Mouse (Mus musculus): Measurements from ENCODE around the gene Cdh13.

The Cdh13 gene

GRCm38 (mm10) chr8:118569366-118569765, 285.8 kb downstream of the Cdh13 start:
- DNase-seq (ENCODE audit: low spot score): no peak

- DNase-seq (ENCODE audit: low spot score): no peak
Measured at GRCm38 (mm10) chr8:118581256-118581655, 297.7 kb downstream of the Cdh13 start.

GRCm38 (mm10) chr8:118582185-118582584, 298.7 kb downstream of the Cdh13 start:
- DNase-seq (ENCODE audit: low spot score): no peak

GRCm38 (mm10) chr8:118587981-118588380, 304.4 kb downstream of the Cdh13 start:
- no peak for DNase-seq (ENCODE audit: low spot score)

GRCm38 (mm10) chr8:118596816-118597215, 313.3 kb downstream of the Cdh13 start:
- no peak for DNase-seq (ENCODE audit: low spot score)

GRCm38 (mm10) chr8:118601376-118601775, 317.8 kb downstream of the Cdh13 start:
- no peak for DNase-seq (ENCODE audit: low spot score)

GRCm38 (mm10) chr8:118602074-118602473, 318.5 kb downstream of the Cdh13 start:
- no peak for DNase-seq (ENCODE audit: low spot score)

GRCm38 (mm10) chr8:118611551-118611950, 328.0 kb downstream of the Cdh13 start:
- no peak for DNase-seq (ENCODE audit: low spot score)

GRCm38 (mm10) chr8:118618195-118618594, 334.7 kb downstream of the Cdh13 start:
- no peak for DNase-seq (ENCODE audit: low spot score)

- DNase-seq (ENCODE audit: low spot score): no peak
Measured at GRCm38 (mm10) chr8:118626425-118626824, 342.9 kb downstream of the Cdh13 start.

GRCm38 (mm10) chr8:118627737-118628136, 344.2 kb downstream of the Cdh13 start:
- no peak for DNase-seq (ENCODE audit: low spot score)

GRCm38 (mm10) chr8:118628702-118629101, 345.2 kb downstream of the Cdh13 start:
- DNase-seq (ENCODE audit: low spot score): no peak

- no peak for DNase-seq (ENCODE audit: low spot score)
Measured at GRCm38 (mm10) chr8:118635296-118636060, 351.9 kb downstream of the Cdh13 start.

GRCm38 (mm10) chr8:118639606-118640005, 356.1 kb downstream of the Cdh13 start:
- DNase-seq (ENCODE audit: low spot score): no peak

GRCm38 (mm10) chr8:118641799-118642198, 358.3 kb downstream of the Cdh13 start:
- no peak for DNase-seq (ENCODE audit: low spot score)

GRCm38 (mm10) chr8:118648801-118649537, 365.4 kb downstream of the Cdh13 start:
- no peak for DNase-seq (ENCODE audit: low spot score)

- DNase-seq (ENCODE audit: low spot score): no peak
Measured at GRCm38 (mm10) chr8:118649981-118650380, 366.4 kb downstream of the Cdh13 start.

- no peak for DNase-seq (ENCODE audit: low spot score)
Measured at GRCm38 (mm10) chr8:118662001-118662829, 378.7 kb downstream of the Cdh13 start.

GRCm38 (mm10) chr8:118665081-118665480, 381.5 kb downstream of the Cdh13 start:
- no peak for DNase-seq (ENCODE audit: low spot score)

GRCm38 (mm10) chr8:118667736-118668135, 384.2 kb downstream of the Cdh13 start:
- no peak for DNase-seq (ENCODE audit: low spot score)

GRCm38 (mm10) chr8:118676233-118676632, 392.7 kb downstream of the Cdh13 start:
- DNase-seq (ENCODE audit: low spot score): no peak

GRCm38 (mm10) chr8:118679347-118679746, 395.8 kb downstream of the Cdh13 start:
- DNase-seq (ENCODE audit: low spot score): no peak
